Mouse (Mus musculus) adrenal gland (tissue): ENCODE results near the gene Pard3b.

Source experiments
- intact Hi-C: fragments of 180-260 bp; cut with DNase I; formaldehyde crosslinking; loops from one replicate; pipeline ENCODE4 v1.15.1; 2025
- long read RNA-seq, 2 experiments: library from polyadenylated mRNA; unstranded; transcript quantifications; one replicate each; pipeline ENCODE4 v2.0.0; 2020; ENCODE audit warnings: borderline replicate concordance in 1 of 2; ENCODE audit not compliant: insufficient replicate concordance in 1 of 2

Gene Pard3b
- long read RNA-seq, experiment 1, partial matches to known transcripts, result 4 of 9 reads
- long read RNA-seq, experiment 1, other reads (novel, unspliced or antisense), result 5 of 9 reads
- long read RNA-seq, experiment 2, partial matches to known transcripts, result 0 of 8 reads
- long read RNA-seq, experiment 2, other reads (novel, unspliced or antisense), result 8 of 8 reads

DNA sequence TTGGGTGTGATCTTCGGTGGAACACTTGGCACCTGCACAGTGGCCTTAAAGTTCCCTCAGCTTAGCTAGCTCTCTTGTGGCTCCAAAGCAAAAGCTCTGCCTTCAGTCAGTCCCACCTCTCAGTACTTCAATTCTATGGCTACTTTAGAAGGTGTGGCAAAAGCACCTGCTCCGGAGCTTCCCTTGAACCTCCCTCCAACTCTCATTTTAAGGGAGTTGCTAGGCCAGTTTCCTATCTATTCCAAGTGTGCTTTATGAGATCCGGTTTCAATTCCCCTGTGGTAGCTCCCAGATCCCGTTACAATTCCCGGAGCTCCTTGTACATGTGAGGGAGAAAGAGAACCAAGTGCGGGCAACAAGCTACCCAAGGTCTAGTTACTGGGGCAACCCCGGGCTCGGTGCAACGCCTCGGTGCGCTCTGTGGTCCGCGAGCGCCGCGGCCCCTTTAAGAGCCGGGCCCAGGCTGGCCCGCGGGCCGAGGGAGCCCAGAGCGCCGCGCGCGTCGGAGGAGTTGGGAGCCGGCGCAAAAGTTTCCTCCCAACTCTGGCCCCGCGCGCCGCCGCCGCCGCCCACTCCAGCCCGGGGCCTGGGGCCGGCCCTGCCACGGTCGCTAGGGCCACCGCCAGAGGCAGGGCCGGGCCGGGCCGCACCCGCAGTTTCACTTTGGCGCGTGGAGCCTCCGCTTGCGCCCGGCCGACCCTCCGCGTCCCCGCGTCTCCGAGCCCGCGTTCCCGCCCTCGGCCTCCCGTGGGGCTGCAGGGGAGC lies at the start of gene Pard3b:
Gene Pard3b (plus strand): TSS at position 478 of the 765 bp plus-strand sequence.
- intact Hi-C loops, result no loop called here

DNA sequence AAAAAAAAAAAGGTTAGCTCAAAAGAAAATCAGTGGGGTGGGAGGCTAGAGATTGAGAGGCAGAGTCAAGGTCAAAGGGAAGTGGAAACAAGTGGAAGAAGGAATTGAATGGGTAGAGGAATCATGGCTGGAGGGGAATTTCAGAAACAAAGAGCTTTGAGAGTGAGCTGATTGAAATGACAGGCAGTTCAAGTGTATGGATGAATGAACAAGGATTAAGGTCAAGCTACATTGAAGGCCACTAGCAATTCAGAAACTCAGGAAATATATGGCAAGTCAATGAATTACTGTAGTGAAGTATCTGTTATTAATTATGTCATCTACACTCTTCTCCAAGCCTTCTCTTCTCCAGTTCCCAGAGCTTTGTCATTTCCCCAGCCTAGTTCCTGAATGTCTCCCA lies 22.4 kb upstream of the Pard3b start:
- intact Hi-C loops, result no loop called here

DNA sequence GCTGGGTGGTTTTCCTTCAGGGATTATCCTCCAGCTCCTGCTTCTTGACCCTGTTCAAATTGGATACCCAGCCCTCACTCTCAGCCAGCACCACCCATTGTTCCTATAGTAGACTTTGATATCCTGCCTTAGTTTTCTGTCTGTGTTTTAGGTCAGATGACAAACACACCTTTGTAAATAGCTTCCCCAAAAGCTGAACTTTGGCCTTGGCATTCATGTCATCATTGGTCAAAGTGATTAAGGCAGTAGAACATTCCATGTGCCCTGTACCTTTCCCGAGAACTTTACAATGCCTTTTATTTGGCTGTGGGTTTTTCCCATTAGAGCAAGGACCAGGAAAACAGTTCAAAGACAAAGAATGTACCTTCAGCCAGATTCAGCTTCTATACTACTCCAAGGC lies 18.0 kb upstream of the Pard3b start:
- intact Hi-C loops, result no loop called here

DNA sequence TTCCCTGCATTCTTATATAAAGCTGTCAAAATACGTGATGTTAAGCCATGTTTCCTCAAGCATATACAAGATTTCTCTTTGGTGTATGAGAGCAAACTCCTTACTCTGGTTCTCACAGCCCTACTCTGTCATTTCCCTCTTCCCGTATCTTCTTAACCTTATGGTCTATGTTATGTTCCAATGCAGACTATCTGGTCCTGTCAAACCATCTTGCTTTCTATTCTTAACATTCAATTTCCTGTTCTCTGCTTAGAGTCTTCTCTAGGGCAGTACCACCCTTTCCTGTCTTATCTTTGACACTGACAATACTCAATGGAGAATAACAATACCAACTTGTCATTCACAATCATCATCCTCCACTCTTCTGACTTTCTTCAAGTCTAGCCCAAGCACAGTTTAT lies 8.8 kb upstream of the Pard3b start:
- intact Hi-C loops, result no loop called here

GRCm38 (mm10) chr1:61639114-61640093 lies 780 bp downstream of the Pard3b start:
- intact Hi-C loops, result no loop called here

GRCm38 (mm10) chr1:61641880-61642279 lies 3.3 kb downstream of the Pard3b start:
- intact Hi-C loops, result no loop called here

DNA sequence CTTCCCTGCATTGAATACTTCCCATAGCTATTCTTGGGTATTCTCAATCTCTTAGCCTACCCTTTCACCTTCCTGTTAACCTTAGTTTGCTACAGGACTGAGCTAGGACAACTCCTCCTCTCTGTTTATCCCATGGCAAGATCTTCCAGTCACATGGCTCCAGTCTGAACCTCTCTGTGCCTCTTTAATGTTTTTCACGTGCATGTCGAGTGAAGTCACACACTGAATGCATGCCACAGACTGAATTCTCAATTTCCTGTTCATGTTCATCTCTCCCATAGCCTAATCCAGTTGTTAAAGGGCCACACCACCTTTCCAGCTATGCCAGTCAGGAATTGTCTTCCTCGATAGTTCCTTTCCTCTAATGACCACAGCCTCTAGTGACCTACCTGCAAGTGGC lies 6.4 kb downstream of the Pard3b start:
- intact Hi-C loops, result no loop called here

GRCm38 (mm10) chr1:61649964-61650363 lies 11.3 kb downstream of the Pard3b start:
- intact Hi-C loops, result no loop called here

GRCm38 (mm10) chr1:61651454-61652271 lies 13.0 kb downstream of the Pard3b start:
- intact Hi-C loops, result no loop called here

GRCm38 (mm10) chr1:61657760-61658159 lies 19.1 kb downstream of the Pard3b start:
- intact Hi-C loops, result no loop called here

GRCm38 (mm10) chr1:61659931-61660330 lies 21.3 kb downstream of the Pard3b start:
- intact Hi-C loops, result no loop called here

DNA sequence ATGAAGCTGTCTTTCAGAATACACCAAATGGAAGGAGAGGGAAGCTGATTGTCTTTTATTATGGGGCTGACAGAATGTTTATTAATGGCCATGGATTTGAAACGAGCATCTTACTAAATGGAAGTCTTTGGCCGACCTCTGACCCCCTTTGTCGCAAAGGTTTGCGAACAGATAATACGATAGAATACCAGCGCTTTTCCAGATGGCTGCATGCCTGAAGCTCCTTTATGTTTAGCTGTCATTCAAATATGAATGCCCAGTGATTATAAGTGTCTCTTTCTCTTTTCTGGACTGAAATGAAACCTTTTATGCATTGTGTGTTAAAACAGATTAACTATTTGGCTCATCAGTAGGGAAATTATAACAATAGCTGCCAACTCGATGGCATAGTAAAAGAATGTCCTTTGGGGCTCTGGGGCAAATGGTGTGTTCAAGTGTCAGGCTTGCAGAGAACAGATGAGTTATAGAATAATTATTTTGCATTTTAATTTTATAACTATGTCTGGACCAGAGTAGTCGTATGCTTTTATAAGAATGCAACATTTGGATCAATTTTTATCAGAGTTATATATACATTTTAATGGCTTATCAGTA lies 46.7 kb downstream of the Pard3b start:
- intact Hi-C loops, result no loop called here

DNA sequence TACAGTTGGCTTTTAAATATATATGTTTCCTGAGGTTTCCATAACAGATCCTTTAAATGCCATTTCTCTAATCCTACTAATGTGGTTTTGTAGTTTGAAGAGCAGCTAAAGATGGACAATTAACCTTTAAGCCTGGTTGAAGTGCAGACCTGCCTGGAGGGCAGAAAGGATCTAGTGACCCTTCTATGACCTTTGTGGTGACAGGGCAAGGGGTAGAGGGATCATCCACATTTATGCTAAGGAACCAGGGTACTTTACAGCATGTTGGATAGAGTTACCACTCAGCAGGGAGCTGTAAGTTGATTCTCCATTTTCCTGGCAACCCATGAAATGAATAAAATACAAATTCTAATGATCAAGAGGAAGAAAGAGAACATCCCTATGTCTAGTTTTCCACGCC lies 47.3 kb downstream of the Pard3b start:
- intact Hi-C loops, result no loop called here

- intact Hi-C loops, result no loop called here
Measured at GRCm38 (mm10) chr1:61688301-61688700, 49.7 kb downstream of the Pard3b start.

DNA sequence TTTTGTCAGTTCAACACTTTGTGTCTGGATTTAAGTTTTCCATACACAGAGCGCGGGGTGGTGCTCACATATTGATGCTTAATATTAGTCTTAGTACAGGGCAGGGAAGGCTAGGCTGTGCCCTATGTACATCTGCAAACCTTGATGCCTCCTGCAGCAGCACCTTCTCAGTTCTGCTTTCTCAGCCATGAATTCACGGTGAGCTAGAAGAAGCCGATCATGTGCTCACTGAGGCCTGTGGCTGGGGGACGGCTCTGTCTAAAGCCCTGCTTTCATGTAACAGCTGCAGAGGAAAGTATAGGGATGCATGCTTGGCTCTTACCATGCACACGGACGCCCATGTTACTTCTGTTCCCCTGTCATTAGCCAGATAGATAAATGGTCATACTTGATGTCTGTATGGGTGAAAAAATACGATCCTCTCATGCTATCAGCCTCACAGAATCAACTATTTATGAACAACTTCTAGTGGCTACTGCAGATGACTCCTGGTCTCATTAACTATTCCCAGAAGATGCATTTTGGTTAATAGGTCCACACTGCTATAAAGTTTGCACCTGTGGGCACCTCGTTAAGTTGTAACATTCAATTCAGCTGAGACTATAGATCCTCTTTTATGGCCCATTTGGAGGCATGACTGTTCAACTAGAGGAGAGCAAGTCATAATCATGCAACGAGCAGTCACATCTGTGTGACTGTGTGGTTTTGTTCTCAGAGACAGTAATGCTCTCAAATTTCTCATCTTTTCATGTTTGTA lies 60.0 kb downstream of the Pard3b start:
- intact Hi-C loops, result no loop called here

- intact Hi-C loops, result no loop called here
Measured at GRCm38 (mm10) chr1:61709812-61710211, 71.2 kb downstream of the Pard3b start.

DNA sequence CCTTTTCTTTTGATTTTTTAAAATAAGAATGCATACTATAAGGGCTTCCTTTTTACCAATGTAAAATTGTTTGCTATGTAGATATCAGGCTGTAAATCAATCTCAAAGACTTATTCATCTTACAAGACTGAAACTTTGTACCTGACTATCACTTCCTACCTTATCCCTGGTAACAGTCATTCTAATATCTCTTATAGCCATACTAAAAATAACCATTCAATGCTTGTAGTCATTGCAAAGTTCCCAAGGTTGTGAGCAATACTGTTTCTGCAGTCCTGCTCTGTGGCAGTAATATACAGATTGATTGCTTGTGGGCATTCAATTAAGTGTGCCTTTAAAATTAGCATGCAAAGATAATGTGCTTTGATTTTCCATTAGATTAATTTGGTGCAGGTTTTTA lies 72.9 kb downstream of the Pard3b start:
- intact Hi-C loops, result no loop called here

- intact Hi-C loops, result no loop called here
Measured at GRCm38 (mm10) chr1:61729654-61730053, 91.0 kb downstream of the Pard3b start.

- intact Hi-C loops, result no loop called here
Measured at GRCm38 (mm10) chr1:61736550-61736949, 97.9 kb downstream of the Pard3b start.

DNA sequence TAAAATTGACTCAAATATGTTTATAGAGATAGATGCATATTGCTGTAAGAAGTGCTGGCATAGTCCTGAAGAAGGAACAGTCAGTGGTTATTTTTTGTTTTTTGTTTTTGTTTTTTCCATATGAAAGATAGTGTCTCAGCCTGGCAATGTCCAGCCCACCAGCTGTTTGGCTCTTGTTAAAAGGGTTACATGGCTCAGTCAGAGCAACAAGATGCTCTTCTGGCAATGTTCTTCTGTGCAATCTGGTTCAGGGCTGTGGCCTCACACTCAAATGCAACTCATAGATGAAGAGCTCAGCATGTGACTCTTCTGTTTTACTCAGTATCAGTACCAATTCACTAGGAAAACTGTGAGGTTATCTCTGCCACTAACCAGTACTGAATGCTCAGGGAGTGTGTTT lies 104.2 kb downstream of the Pard3b start:
- intact Hi-C loops, result no loop called here
